Mouse (Mus musculus): ENCODE results near the gene Ppp4c. TPM values are rescaled to one million over a fixed set of nuclear protein-coding genes. Genes with fewer than 3 reads are reported as not detected.

Gene Ppp4c
- polyA plus RNA-seq, 1 experiment from 2014 or later: 237 TPM

DNA sequence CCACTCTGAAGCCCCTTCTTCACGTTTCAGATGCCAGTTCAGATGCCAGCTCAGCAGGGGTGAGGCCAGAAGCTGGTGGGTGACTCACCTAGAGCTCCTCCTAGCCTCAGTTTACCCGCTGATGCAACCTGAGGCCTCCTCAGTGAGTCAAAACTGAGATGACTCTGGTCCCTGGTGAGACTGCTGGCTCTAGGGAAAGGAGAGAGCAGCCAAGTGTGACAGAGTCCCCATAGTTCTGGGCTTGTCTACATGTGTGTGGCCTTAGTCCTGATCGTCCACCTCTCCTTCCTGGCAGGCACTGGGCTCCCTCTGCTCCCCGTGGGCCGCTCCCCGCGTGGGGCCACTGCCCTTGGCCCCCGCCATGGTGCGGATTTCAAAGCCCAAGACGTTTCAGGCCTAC lies 14.8 kb downstream of the Ppp4c start:
- WGBS: 51% methylated on average over 10 of the region's 10 CpGs
- H3K4me1 ChIP-seq: peaks cover 47% of the 10 kb centered on the region
- ATAC-seq (ENCODE audit: insufficient read depth, low FRiP score, low read depth): no peak
- H3K27ac ChIP-seq: peak overlapping the region; percentile 76; the same call in 1 of the 2 replicates
- 0 out of 2 replicates have a peak, but pooled peaks cover 2% of the 10 kb centered on the region for H3K36me3 ChIP-seq
- H3K4me3 ChIP-seq (replicated peaks): peak overlapping the region; percentile 63
- H3K9me3 ChIP-seq: no peaks in the 10 kb centered on the region
- H3K9ac ChIP-seq: peak overlapping the region; percentile 75; the same call in 1 of the 2 replicates
- peak overlapping the region; percentile 90 for H3K4me2 ChIP-seq
- no peaks in the 10 kb centered on the region for H3K27me3 ChIP-seq (replicated peaks)

DNA sequence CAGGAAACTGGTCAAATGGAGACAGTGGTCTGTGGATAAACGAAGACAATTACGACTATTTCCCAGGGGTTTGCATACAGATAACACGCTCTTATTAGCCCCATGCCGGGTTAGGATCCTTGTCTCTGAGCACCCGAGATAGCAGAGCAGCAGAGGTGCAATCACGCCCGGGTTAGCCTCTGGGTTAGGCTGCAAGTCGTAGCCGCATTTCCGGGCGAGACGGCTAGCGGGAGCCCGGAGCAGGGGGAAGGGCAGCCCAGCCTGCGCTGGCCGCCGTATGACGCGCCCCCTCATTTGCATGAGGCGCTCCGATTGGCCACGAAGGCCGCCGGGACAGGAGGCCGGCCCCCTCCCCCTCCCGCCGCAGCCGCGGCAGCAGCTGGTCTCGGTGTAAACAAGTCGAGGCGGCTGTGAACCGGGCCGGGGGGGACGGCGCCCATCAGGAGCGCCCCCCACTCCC lies 15.7 kb downstream of the Ppp4c start, which contains the start of gene Ypel3:
Gene Ypel3, plus strand, starts transcription at position 358 of the 460 bp plus-strand sequence.
- under 1% methylated on average over 36 of the region's 37 CpGs for WGBS
- ATAC-seq (ENCODE audit: insufficient read depth, low FRiP score, low read depth): peak; percentile 92
- Histone ChIP-seq H3K9ac (peak within 1 kb of the TSS; percentile 75), H3K4me3 (replicated peaks) (peak within 1 kb of the TSS; percentile 63), H3K9me3 (no peaks in the 10 kb centered on the region), H3K4me2 (peak within 1 kb of the TSS; percentile 90), H3K4me1 (peaks cover 45% of the 10 kb centered on the region), H3K27ac (peak within 1 kb of the TSS; percentile 86), H3K27me3 (replicated peaks) (no peaks in the 10 kb centered on the region), H3K36me3 (0 out of 2 replicates have a peak, but pooled peaks cover 2% of the 10 kb centered on the region)

DNA sequence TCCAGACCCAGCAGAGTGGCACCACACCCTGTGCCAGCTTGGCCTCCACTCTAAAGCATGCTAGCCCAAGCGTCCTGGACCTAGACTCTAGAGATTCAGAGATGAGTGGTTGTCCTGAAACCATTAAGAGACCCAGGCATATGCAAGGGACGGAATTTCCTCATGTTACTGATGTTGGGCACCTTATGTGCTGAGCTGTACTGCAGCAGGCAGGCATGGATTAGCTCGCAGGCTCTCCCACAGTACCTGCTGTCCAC lies 16.4 kb downstream of the Ppp4c start:
- Histone ChIP-seq H3K27me3 (replicated peaks) (no peaks in the 10 kb centered on the region), H3K4me3 (replicated peaks) (peak overlapping the region; percentile 63), H3K27ac (peak overlapping the region; percentile 86), H3K9me3 (no peaks in the 10 kb centered on the region), H3K4me2 (peak overlapping the region; percentile 90), H3K9ac (no peak overlapping the region), H3K36me3 (0 out of 2 replicates have a peak, but pooled peaks cover 2% of the 10 kb centered on the region), H3K4me1 (peaks cover 38% of the 10 kb centered on the region)
- no peak for ATAC-seq (ENCODE audit: insufficient read depth, low FRiP score, low read depth)
- 53% methylated on average over 3 of the region's 3 CpGs for WGBS

DNA sequence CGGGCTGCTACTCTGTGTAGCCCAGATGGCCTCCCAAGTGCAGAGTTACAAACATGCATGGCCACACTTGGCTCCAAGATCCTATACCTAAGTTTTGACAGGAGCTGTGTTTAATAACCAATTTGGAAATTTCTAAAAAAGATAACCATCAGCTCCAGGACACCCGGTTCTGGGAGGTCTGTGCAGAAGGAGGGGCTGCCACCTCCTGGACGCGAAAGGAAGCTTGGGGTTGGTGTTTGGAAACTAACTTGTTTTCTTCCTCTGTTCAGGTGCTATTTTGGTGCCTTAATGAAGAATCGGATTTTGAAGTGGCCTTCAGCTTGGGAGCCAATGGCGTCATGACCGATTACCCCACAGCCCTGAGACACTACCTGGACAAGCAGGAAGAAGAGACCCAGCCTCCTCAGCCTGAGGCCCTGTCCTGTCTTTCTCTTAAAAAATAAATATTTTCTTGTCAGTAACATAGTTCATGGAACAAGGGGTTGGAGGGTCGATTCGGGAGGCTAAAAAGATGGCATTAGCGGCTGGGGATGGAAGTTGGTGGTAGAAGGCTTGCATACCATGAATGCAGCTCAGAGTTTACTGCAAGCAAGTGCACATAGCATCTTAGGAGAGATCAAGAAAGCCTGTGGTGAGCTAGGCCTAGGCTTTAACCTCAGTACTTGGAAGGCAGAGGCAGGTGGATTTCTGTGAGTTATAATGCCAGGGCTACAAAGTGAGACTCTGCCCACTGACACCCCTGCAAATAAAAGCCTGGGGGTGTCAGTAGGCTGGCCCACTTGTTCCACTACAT lies 16.9 kb downstream of the Ppp4c start:
- WGBS: 73% methylated on average over 10 of the region's 10 CpGs
- Histone ChIP-seq H3K4me2 (no peak overlapping the region), H3K27ac (peak overlapping the region; percentile 86), H3K27me3 (replicated peaks) (no peaks in the 10 kb centered on the region), H3K4me1 (peaks cover 33% of the 10 kb centered on the region), H3K36me3 (peaks cover 7% of the 10 kb centered on the region; the same call in 1 of the 2 replicates), H3K9ac (no peak overlapping the region), H3K4me3 (replicated peaks) (no peak overlapping the region), H3K9me3 (no peaks in the 10 kb centered on the region)
- ATAC-seq (ENCODE audit: insufficient read depth, low FRiP score, low read depth): no peak

DNA sequence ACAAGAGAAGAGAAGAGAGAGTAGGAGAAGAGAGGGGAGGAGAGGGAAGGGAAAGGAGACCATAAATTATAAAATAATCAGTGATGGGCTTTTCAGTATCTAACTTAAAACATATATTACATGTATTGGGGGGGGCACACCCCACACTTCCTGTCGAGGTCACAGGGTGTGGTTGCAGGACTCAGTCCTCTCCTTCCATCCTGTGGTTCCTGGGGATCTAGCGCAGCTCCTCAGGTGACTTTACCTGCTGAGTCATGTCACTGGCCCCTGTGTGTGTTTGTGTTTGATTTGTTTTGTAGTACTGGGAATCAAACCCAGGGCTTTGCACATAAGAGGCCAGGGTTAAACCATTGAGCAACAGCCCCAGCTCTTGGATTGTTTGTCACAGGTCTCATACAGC lies 17.8 kb downstream of the Ppp4c start:
- no peak overlapping the region for H3K27ac ChIP-seq
- 67% methylated on average over 2 of the region's 2 CpGs for WGBS

DNA sequence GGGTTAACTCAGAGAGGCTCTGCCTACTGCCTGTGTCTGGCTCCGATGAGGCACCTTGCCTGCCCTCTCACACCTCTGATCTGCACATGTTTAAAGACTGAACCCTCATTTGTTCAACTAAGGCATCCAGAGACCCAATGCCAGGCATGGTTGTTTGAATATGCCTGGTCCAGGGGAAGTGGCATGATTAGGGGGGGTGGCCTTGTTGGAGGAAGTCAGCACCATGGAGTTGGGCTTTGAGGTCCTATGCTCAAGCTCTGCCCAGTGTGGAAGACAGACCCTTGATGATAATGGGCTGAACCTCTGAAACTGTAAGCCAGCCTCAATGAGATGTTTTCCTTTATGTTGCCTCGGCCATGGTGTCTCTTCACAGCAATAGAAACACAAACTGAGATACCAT lies 18.9 kb downstream of the Ppp4c start:
- Histone ChIP-seq H3K27me3 (replicated peaks) (no peaks in the 10 kb centered on the region), H3K36me3 (peaks cover 23% of the 10 kb centered on the region; the same call in 1 of the 2 replicates), H3K4me2 (no peak overlapping the region), H3K27ac (no peak overlapping the region), H3K9ac (no peak overlapping the region), H3K9me3 (no peaks in the 10 kb centered on the region), H3K4me3 (replicated peaks) (no peak overlapping the region), H3K4me1 (peaks cover 23% of the 10 kb centered on the region)
- ATAC-seq (ENCODE audit: insufficient read depth, low FRiP score, low read depth): no peak
- WGBS: 77% methylated on average over 2 of the region's 2 CpGs

More for the DNA sequence above, 17.8 kb downstream of the Ppp4c start:
- no peaks in the 10 kb centered on the region for H3K9me3 ChIP-seq
- no peak overlapping the region for H3K4me3 ChIP-seq (replicated peaks)
- no peak overlapping the region for H3K9ac ChIP-seq
- H3K4me1 ChIP-seq: peaks cover 26% of the 10 kb centered on the region
- no peaks in the 10 kb centered on the region for H3K27me3 ChIP-seq (replicated peaks)
- no peak for ATAC-seq (ENCODE audit: insufficient read depth, low FRiP score, low read depth)
- H3K36me3 ChIP-seq: peaks cover 16% of the 10 kb centered on the region; the same call in 1 of the 2 replicates
- no peak overlapping the region for H3K4me2 ChIP-seq

DNA sequence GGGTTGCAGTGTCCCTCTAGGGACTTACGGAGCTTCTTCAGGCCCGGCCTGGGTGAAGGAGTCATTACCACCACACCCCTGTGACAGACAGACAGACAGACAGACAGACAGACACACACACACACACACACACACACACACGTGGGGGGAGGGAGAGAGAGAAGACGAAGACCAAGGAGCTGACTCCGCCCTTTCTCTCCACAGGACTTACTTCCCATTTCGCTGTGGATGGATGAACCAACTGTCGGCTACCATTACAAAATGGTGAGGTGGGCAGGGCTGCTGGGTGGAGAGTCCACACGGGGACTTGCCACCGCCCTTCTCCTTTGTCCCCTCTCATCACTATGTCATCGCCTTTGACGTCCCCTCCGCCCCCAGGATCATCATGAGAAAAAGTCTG lies 21.5 kb downstream of the Ppp4c start:
- WGBS: 73% methylated on average over 12 of the region's 12 CpGs
- no peak overlapping the region for H3K9ac ChIP-seq
- H3K4me3 ChIP-seq (replicated peaks): no peak overlapping the region
- no peak overlapping the region for H3K27ac ChIP-seq
- H3K27me3 ChIP-seq (replicated peaks): no peaks in the 10 kb centered on the region
- peaks cover 6% of the 10 kb centered on the region for H3K4me1 ChIP-seq
- ATAC-seq (ENCODE audit: insufficient read depth, low FRiP score, low read depth): no peak
- no peaks in the 10 kb centered on the region for H3K9me3 ChIP-seq
- peaks cover 45% of the 10 kb centered on the region for H3K36me3 ChIP-seq
- no peak overlapping the region for H3K4me2 ChIP-seq

DNA sequence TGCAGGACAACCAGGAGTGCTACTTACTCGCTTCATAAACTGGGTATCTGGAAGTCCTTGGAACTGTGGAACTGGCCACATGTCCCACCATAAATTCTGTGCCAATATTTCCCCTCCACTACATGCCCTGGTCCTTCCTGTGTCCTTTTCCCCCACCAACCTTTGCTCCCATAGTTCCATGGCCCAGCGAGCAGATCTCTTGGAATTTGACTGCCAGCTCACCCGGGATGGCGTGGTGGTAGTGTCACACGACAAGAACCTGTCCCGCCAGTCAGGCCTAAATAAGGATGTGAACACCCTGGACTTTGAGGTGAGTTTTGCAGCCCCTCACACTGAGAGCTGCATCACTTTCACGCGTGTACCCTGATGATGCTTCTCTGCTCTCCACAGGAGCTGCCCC lies 25.3 kb downstream of the Ppp4c start:
- Histone ChIP-seq H3K4me2 (no peak overlapping the region), H3K36me3 (peaks cover 66% of the 10 kb centered on the region), H3K9ac (no peak overlapping the region), H3K9me3 (no peaks in the 10 kb centered on the region), H3K4me1 (peaks cover 22% of the 10 kb centered on the region), H3K4me3 (replicated peaks) (no peak overlapping the region), H3K27ac (no peak overlapping the region), H3K27me3 (replicated peaks) (no peaks in the 10 kb centered on the region)
- 86% methylated on average over 8 of the region's 8 CpGs for WGBS
- ATAC-seq (ENCODE audit: insufficient read depth, low FRiP score, low read depth): no peak

DNA sequence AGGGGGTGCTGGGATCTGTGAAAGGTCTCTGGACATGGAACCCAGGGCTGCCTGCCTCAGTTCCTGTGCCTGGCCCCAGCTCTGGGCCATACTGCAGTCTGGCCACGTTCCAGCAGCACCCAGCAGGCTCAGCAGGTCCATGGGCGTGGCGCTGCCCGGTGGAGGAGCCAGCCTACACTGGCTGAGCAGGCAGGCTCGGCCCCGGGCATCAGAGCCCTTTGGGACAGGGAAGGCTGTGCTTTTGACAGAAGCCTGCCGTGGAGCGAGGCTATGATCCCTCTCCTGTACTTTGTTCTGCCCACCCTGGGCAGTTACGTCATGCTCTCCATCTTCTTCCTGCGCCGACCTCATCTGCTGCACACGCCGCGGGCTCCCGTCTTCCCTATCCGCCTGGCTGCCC lies 26.1 kb downstream of the Ppp4c start, which contains the start of gene Gdpd3:
Gene Gdpd3, plus strand, starts transcription at position 134 of the 400 bp plus-strand sequence.
- Histone ChIP-seq H3K4me2 (no peak within 1 kb of the TSS), H3K4me1 (peaks cover 30% of the 10 kb centered on the region), H3K9ac (no peak within 1 kb of the TSS), H3K9me3 (no peaks in the 10 kb centered on the region), H3K27ac (no peak within 1 kb of the TSS), H3K36me3 (peaks cover 70% of the 10 kb centered on the region), H3K4me3 (replicated peaks) (no peak within 1 kb of the TSS), H3K27me3 (replicated peaks) (no peaks in the 10 kb centered on the region)
- WGBS: 89% methylated on average over 16 of the region's 16 CpGs
- ATAC-seq (ENCODE audit: insufficient read depth, low FRiP score, low read depth): 0 out of 2 replicates have a peak, but pooled peaks have one; percentile 48

DNA sequence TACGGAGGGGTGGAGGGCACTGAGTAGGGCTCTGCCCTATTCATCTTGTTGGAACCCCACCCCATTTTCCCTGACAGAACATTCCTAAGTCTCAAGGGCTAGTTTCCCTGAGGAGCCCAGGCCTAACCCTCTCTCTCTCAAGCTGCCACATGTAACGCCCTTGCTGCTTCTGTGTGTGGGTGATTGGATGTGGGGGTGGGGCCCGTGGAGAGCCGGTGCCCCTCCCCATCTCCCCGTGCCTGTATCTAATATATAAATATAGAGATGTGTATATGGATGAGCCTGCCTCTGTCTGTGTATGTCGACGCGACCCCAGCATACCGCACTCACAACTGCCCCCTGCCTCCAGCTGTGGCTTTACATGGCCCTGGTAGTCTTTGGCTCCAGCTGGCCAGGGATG lies 26.8 kb downstream of the Ppp4c start:
- no peak overlapping the region for H3K27ac ChIP-seq
- peaks cover 70% of the 10 kb centered on the region for H3K36me3 ChIP-seq
- H3K9me3 ChIP-seq: no peaks in the 10 kb centered on the region
- H3K4me1 ChIP-seq: peaks cover 36% of the 10 kb centered on the region
- no peak overlapping the region for H3K9ac ChIP-seq
- no peak overlapping the region for H3K4me3 ChIP-seq (replicated peaks)
- no peaks in the 10 kb centered on the region for H3K27me3 ChIP-seq (replicated peaks)
- WGBS: 71% methylated on average over 9 of the region's 9 CpGs
- ATAC-seq (ENCODE audit: insufficient read depth, low FRiP score, low read depth): no peak
- no peak overlapping the region for H3K4me2 ChIP-seq

DNA sequence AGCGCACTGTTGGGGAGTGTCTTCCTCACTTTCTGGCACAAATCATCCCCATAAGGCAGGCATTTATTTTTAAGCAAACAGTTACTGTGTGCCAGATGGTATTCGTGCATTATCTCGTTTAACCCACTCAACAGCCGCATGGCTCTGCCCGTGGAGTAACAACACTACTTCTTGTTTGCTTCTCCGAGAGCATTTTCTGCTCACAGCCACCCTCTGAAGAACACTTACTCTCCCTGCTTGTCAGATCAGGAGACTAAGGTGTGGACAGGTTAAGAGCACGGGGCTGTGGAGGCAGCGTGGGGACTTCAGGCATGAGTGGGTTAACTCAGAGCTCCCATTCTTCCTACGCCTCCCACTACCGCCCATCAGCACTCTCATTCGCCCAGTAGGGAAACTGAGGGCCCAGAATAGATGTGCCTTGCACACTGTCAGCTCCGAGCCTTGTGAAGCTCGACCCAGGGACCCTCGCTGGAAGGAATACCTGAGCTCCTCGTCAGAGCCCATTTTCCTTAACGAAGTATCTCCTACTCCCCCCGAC lies 29.8 kb downstream of the Ppp4c start:
- Histone ChIP-seq H3K4me1 (peaks cover 40% of the 10 kb centered on the region), H3K4me3 (replicated peaks) (no peak overlapping the region), H3K9ac (no peak overlapping the region), H3K36me3 (peaks cover 47% of the 10 kb centered on the region), H3K27me3 (replicated peaks) (no peaks in the 10 kb centered on the region), H3K9me3 (no peaks in the 10 kb centered on the region), H3K4me2 (no peak overlapping the region), H3K27ac (peak overlapping the region; percentile 97; the same call in 1 of the 2 replicates)
- ATAC-seq (ENCODE audit: insufficient read depth, low FRiP score, low read depth): no peak
- WGBS: 48% methylated on average over 17 of the region's 17 CpGs

DNA sequence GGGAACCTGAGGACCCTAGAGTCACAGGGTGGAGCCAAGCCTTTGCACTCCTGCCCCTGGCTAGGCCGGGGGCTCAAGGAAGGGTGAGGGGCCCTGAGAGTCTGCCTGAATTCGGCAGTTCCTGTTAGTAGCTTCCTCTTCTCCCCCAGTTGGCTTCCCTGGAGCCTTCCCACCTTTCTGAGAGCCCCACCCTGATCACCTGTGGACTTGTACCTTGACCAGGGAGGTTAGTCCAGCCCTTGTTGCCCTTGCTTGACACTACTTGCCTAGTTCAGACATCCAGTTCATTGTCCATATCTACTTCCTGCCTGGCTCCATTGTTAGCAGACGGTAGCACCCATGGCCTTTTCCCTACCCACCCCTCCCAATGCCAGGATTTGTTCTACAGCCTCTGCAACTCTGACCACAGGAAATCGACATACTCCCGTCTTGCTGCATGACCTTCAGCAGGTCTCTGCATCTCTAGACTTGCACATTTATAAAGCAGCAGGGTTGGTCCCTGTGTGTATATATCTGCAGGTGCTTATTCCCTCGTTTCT lies 30.7 kb downstream of the Ppp4c start:
- Histone ChIP-seq H3K27me3 (replicated peaks) (no peaks in the 10 kb centered on the region), H3K36me3 (peaks cover 38% of the 10 kb centered on the region), H3K27ac (peak overlapping the region; percentile 97), H3K4me1 (peaks cover 40% of the 10 kb centered on the region), H3K4me3 (replicated peaks) (0 out of 2 replicates have a peak overlapping the region, but pooled peaks have one; percentile 85), H3K9me3 (no peaks in the 10 kb centered on the region), H3K4me2 (peak overlapping the region; percentile 88), H3K9ac (no peak overlapping the region)
- 44% methylated on average over 6 of the region's 6 CpGs for WGBS
- ATAC-seq (ENCODE audit: insufficient read depth, low FRiP score, low read depth): no peak
